Mouse (Mus musculus) forebrain, embryonic 15.5 days (tissue): ENCODE results near the gene Ubr4. TPM values are rescaled to one million over a fixed set of nuclear protein-coding genes. Genes with fewer than 3 reads are reported as not detected.

Source experiments
- ATAC-seq: fragments of 200-750 bp; cut with Nextera tagmentation; replicated peaks from 2 replicates; pipeline ENCODE4 v1.8.0; 2017; ENCODE audit warnings: mild to moderate bottlenecking, moderate TSS enrichment, moderate library complexity
- H3K27ac ChIP-seq: fragments of 300-500 bp; sonication (generic); replicated peaks from 2 replicates; pipeline ENCODE4 v1.5.1; 2015; ENCODE audit warnings: mild to moderate bottlenecking, inconsistent platforms
- H3K27me3 ChIP-seq: fragments of 300-500 bp; sonication (generic); 2 replicates; pipeline ENCODE4 v1.6.1; 2015; ENCODE audit warnings: inconsistent platforms
- H3K36me3 ChIP-seq: fragments of 300-500 bp; sonication (generic); 2 replicates; pipeline ENCODE4 v1.6.1; 2015; ENCODE audit warnings: mild to moderate bottlenecking, inconsistent platforms
- H3K4me1 ChIP-seq: fragments of 300-500 bp; sonication (generic); 2 replicates; pipeline ENCODE4 v1.6.1; 2015; ENCODE audit warnings: inconsistent platforms
- H3K4me2 ChIP-seq: fragments of 300-500 bp; sonication (generic); replicated peaks from 2 replicates; pipeline ENCODE4 v1.6.1; 2015; ENCODE audit warnings: mild to moderate bottlenecking, inconsistent platforms
- H3K4me3 ChIP-seq: fragments of 300-500 bp; sonication (generic); 2 replicates; pipeline ENCODE4 v1.5.1; 2015; ENCODE audit warnings: mild to moderate bottlenecking, inconsistent platforms
- H3K9ac ChIP-seq: fragments of 300-500 bp; sonication (generic); replicated peaks from 2 replicates; pipeline ENCODE4 v1.6.1; 2015; ENCODE audit warnings: mild to moderate bottlenecking, inconsistent platforms
- H3K9me3 ChIP-seq: fragments of 300-500 bp; sonication (generic); 2 replicates; pipeline ENCODE4 v1.6.1; 2016; ENCODE audit warnings: inconsistent platforms
- WGBS: fragments of 180-500 bp; shearing (Covaris S2); methylation state at CpG from one replicate; pipeline ENCODE4 v1.1.7; 2015; ENCODE audit warnings: mixed read lengths; 5-methylcytosine and 5-hydroxymethylcytosine counted together
- polyA plus RNA-seq: library from polyadenylated mRNA; unstranded; fragments of >200 nt; fragmentation: Nextera tagmentation; extraction: Ambion mirVana; gene quantifications from 2 replicates; pipeline ENCODE4 v1.2.1, GENCODE M21; 2015

The Ubr4 gene
- polyA plus RNA-seq, 1 experiment from 2014 or later, result 79.5 TPM

- ATAC-seq, result 0 out of 2 replicates have a peak, but pooled peaks have one; percentile 21
- no peaks in the 10 kb centered on the region for H3K27me3 ChIP-seq
- H3K4me3 ChIP-seq, result no peak overlapping the region
- H3K9me3 ChIP-seq, result no peaks in the 10 kb centered on the region
- H3K4me1 ChIP-seq, result no peaks in the 10 kb centered on the region
- H3K4me2 ChIP-seq, result no peak overlapping the region
- 36% methylated on average over 3 of the region's 3 CpGs for WGBS
- no peak overlapping the region for H3K9ac ChIP-seq
- no peak overlapping the region for H3K27ac ChIP-seq
- H3K36me3 ChIP-seq, result peaks cover 26% of the 10 kb centered on the region
These were observed 139.9 kb downstream of the Ubr4 start for GRCm38 (mm10) chr4:139492258-139492833.

GRCm38 (mm10) chr4:139493227-139494025 lies 141.0 kb downstream of the Ubr4 start:
- ATAC-seq, result no peak
- Histone ChIP-seq H3K36me3 (peaks cover 24% of the 10 kb centered on the region), H3K27ac (no peak overlapping the region), H3K4me2 (no peak overlapping the region), H3K4me1 (no peaks in the 10 kb centered on the region), H3K9me3 (no peaks in the 10 kb centered on the region), H3K4me3 (no peak overlapping the region), H3K9ac (no peak overlapping the region), H3K27me3 (no peaks in the 10 kb centered on the region)
- WGBS, result 70% methylated on average over 9 of the region's 9 CpGs

GRCm38 (mm10) chr4:139500814-139501213 lies 148.4 kb downstream of the Ubr4 start:
- H3K4me3 ChIP-seq, result no peak overlapping the region
- no peaks in the 10 kb centered on the region for H3K36me3 ChIP-seq
- no peaks in the 10 kb centered on the region for H3K9me3 ChIP-seq
- no peaks in the 10 kb centered on the region for H3K27me3 ChIP-seq
- no peak for ATAC-seq
- H3K9ac ChIP-seq, result no peak overlapping the region
- H3K27ac ChIP-seq, result no peak overlapping the region
- 49% methylated on average over 14 of the region's 14 CpGs for WGBS
- H3K4me1 ChIP-seq, result no peaks in the 10 kb centered on the region
- no peak overlapping the region for H3K4me2 ChIP-seq

- Histone ChIP-seq H3K9me3 (no peaks in the 10 kb centered on the region), H3K4me2 (no peak overlapping the region), H3K9ac (no peak overlapping the region), H3K4me3 (no peak overlapping the region), H3K27me3 (no peaks in the 10 kb centered on the region), H3K36me3 (no peaks in the 10 kb centered on the region), H3K27ac (no peak overlapping the region), H3K4me1 (no peaks in the 10 kb centered on the region)
- WGBS, result 84% methylated on average over 6 of the region's 6 CpGs
- no peak for ATAC-seq
These were observed 149.3 kb downstream of the Ubr4 start for GRCm38 (mm10) chr4:139501702-139502101.

- ATAC-seq, result no peak
These were observed 151.5 kb downstream of the Ubr4 start for GRCm38 (mm10) chr4:139503919-139504318.

GRCm38 (mm10) chr4:139505716-139506115 lies 153.3 kb downstream of the Ubr4 start:
- 83% methylated on average over 4 of the region's 4 CpGs for WGBS
- ATAC-seq, result no peak
- no peak overlapping the region for H3K27ac ChIP-seq
- no peak overlapping the region for H3K4me3 ChIP-seq
- no peak overlapping the region for H3K4me2 ChIP-seq
- no peaks in the 10 kb centered on the region for H3K27me3 ChIP-seq
- no peaks in the 10 kb centered on the region for H3K36me3 ChIP-seq
- no peaks in the 10 kb centered on the region for H3K4me1 ChIP-seq
- no peak overlapping the region for H3K9ac ChIP-seq
- no peaks in the 10 kb centered on the region for H3K9me3 ChIP-seq

More at GRCm38 (mm10) chr4:139503919-139504318, 151.5 kb downstream of the Ubr4 start:
- no peaks in the 10 kb centered on the region for H3K4me1 ChIP-seq
- 89% methylated on average over 8 of the region's 8 CpGs for WGBS
- H3K36me3 ChIP-seq, result no peaks in the 10 kb centered on the region
- no peak overlapping the region for H3K27ac ChIP-seq
- no peak overlapping the region for H3K9ac ChIP-seq
- H3K9me3 ChIP-seq, result no peaks in the 10 kb centered on the region
- H3K27me3 ChIP-seq, result no peaks in the 10 kb centered on the region
- H3K4me3 ChIP-seq, result no peak overlapping the region
- no peak overlapping the region for H3K4me2 ChIP-seq

GRCm38 (mm10) chr4:139506727-139507126 lies 154.3 kb downstream of the Ubr4 start:
- ATAC-seq, result no peak
- H3K27ac ChIP-seq, result no peak overlapping the region
- no peak overlapping the region for H3K4me2 ChIP-seq
- no peaks in the 10 kb centered on the region for H3K4me1 ChIP-seq
- 92% methylated on average over 11 of the region's 11 CpGs for WGBS
- no peaks in the 10 kb centered on the region for H3K36me3 ChIP-seq
- H3K9me3 ChIP-seq, result no peaks in the 10 kb centered on the region
- no peak overlapping the region for H3K9ac ChIP-seq
- H3K4me3 ChIP-seq, result no peak overlapping the region
- no peaks in the 10 kb centered on the region for H3K27me3 ChIP-seq

GRCm38 (mm10) chr4:139509069-139509468 lies 156.7 kb downstream of the Ubr4 start:
- H3K27me3 ChIP-seq, result no peaks in the 10 kb centered on the region
- no peak overlapping the region for H3K4me2 ChIP-seq
- no peak for ATAC-seq
- no peaks in the 10 kb centered on the region for H3K4me1 ChIP-seq
- H3K9me3 ChIP-seq, result no peaks in the 10 kb centered on the region
- WGBS, result 67% methylated on average over 2 of the region's 2 CpGs
- H3K4me3 ChIP-seq, result no peak overlapping the region
- no peak overlapping the region for H3K27ac ChIP-seq
- H3K9ac ChIP-seq, result no peak overlapping the region
- H3K36me3 ChIP-seq, result no peaks in the 10 kb centered on the region

GRCm38 (mm10) chr4:139511557-139511956 lies 159.1 kb downstream of the Ubr4 start:
- H3K36me3 ChIP-seq, result no peaks in the 10 kb centered on the region
- H3K9me3 ChIP-seq, result no peaks in the 10 kb centered on the region
- H3K4me2 ChIP-seq, result no peak overlapping the region
- WGBS, result 79% methylated on average over 2 of the region's 2 CpGs
- no peak overlapping the region for H3K4me3 ChIP-seq
- H3K27me3 ChIP-seq, result no peaks in the 10 kb centered on the region
- no peak for ATAC-seq
- no peak overlapping the region for H3K9ac ChIP-seq
- no peaks in the 10 kb centered on the region for H3K4me1 ChIP-seq
- no peak overlapping the region for H3K27ac ChIP-seq

GRCm38 (mm10) chr4:139512985-139513384 lies 160.6 kb downstream of the Ubr4 start:
- Histone ChIP-seq H3K9me3 (no peaks in the 10 kb centered on the region), H3K4me3 (no peak overlapping the region), H3K27ac (no peak overlapping the region), H3K4me1 (no peaks in the 10 kb centered on the region), H3K4me2 (no peak overlapping the region), H3K27me3 (no peaks in the 10 kb centered on the region), H3K9ac (no peak overlapping the region), H3K36me3 (no peaks in the 10 kb centered on the region)
- no peak for ATAC-seq
- WGBS, result 88% methylated on average over 2 of the region's 2 CpGs

- Histone ChIP-seq H3K27me3 (no peaks in the 10 kb centered on the region), H3K9me3 (no peaks in the 10 kb centered on the region), H3K9ac (no peak overlapping the region), H3K4me1 (no peaks in the 10 kb centered on the region), H3K36me3 (no peaks in the 10 kb centered on the region), H3K4me2 (no peak overlapping the region), H3K27ac (no peak overlapping the region), H3K4me3 (no peak overlapping the region)
- WGBS, result 73% methylated on average over 6 of the region's 6 CpGs
- ATAC-seq, result no peak
These were observed 166.8 kb downstream of the Ubr4 start for GRCm38 (mm10) chr4:139519221-139519620.

- Histone ChIP-seq H3K27me3 (no peaks in the 10 kb centered on the region), H3K27ac (no peak overlapping the region), H3K4me3 (no peak overlapping the region), H3K4me2 (no peak overlapping the region), H3K4me1 (no peaks in the 10 kb centered on the region), H3K36me3 (no peaks in the 10 kb centered on the region), H3K9ac (no peak overlapping the region), H3K9me3 (no peaks in the 10 kb centered on the region)
- ATAC-seq, result no peak
- WGBS, result 93% methylated on average over 10 of the region's 10 CpGs
These were observed 169.5 kb downstream of the Ubr4 start for GRCm38 (mm10) chr4:139521926-139522325.
